Mouse (Mus musculus) right cerebral cortex, postnatal 36 days (tissue): ENCODE measurements around the gene Prss37.

Experiments used
- DNase-seq, 2 experiments: peaks; one replicate each; pipeline ENCODE4 v3.0.0; 2022; ENCODE audit warnings: low spot score in 2 of 2, mixed read lengths in 1 of 2

The Prss37 gene

GRCm38 (mm10) chr6:40519408-40519807 lies at the start of gene Prss37:
Gene Prss37, minus strand, starts transcription at chr6:40519508.
- DNase-seq: no peak

GRCm38 (mm10) chr6:40554950-40555349 lies 35.6 kb upstream of the Prss37 start, which contains the start of gene Olfr461:
Gene Olfr461, minus strand, starts transcription at chr6:40555050.
- no peak for DNase-seq

DNA sequence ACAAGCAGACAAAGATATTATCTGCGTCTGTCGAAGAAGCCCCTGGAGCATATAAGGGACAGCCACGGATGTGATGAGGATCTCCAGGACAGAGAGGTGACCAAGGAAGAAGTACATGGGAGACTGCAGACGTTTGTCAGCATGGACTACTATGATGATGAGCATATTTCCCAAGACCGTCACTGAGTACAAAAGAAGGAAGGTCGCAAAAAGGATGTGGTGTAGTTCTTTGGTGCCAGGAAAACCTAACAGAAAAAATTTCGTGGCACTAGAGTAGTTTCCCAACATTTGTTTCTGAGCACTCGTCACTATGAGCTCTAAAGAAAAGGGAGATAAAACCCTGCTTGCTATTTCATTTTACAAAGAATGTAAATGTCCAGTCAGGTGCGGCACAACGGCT lies 25.4 kb upstream of the Prss37 start:
- no peak for DNase-seq

DNA sequence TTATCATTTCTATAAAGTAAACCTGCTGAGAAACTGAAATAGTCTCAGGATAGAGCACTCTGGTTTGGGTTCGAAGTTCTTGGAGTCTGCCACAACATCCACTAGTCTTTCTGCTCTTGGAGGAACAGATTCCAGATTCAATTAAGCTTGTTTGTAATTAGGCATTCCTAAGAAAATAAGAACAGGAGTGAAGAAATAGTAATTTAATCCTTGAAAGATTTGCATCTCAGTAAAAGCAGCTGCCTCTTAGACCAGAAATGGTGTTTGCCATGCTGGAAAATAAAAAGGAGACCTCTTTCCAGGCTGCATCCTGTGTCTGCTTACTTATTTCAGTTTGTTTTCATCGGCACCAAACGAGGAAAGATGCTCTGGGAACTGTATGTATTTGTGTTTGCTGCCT lies 26.1 kb downstream of the Prss37 start, which contains the start of gene Tas2r108:
Tas2r108 (plus strand) TSS at position 301 of the 400 bp plus-strand sequence.
- DNase-seq: no peak

DNA sequence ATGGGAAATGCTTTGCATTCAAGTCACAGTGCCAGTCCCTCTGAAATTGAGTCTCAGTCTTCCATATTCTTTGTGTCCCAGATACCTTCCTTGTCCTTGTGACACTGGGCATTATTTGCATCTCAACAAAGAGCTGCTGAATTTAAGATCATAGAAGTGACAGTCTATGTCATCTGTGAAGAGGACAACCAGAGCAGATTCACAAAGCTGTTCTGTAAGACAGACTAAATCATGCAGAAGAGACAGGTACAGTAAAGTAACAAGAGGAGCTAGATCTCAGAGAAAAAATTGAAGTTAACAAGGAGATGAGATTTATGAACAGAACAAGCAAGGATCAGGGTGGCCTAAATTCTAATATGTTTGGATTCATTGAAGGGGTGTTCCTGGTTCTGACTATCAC lies 28.4 kb downstream of the Prss37 start, which contains the start of gene Tas2r137:
Tas2r137 (plus strand) TSS at position 301 of the 400 bp plus-strand sequence.
- DNase-seq: no peak

- peak in 1 of 2 experiments; percentile 10 for DNase-seq
These were observed 37.0 kb downstream of the Prss37 start for GRCm38 (mm10) chr6:40482318-40482717.

DNA sequence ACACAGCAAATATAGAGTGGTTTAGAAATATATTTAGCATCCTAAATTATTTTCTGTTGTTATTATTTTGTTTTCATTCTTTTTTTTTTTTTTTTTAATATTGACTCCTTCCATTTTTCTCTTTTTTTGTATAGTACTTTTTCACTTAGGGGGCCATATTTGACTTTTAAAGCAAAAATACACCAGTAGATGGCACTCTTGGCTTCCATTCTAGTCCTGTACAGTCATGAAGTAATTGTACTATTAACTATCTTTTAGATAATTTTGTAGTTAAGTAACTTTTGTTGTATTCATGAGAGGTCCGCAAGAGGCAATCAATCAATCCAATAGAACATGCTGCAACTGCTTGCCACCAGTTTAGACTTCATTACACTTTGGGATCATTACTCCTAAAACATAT lies 39.6 kb downstream of the Prss37 start:
- no peak for DNase-seq

- no peak for DNase-seq
These were observed 43.2 kb downstream of the Prss37 start for GRCm38 (mm10) chr6:40476132-40476531.

DNA sequence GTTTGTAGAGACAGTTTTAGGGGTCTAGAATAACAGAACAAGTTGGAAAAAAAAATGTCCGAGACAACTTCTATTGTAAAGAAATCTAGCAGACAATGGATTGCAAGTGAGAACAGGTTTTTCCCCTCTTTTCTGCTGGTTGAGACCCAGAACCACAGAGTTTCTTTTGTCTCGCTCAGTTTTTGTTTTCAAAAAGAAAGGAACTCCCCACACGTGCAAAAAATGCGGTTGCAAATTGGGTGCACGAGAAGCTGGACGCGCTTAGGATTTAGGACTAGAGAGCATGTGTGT lies 47.6 kb downstream of the Prss37 start:
- DNase-seq: no peak

GRCm38 (mm10) chr6:40470916-40471719 lies 48.2 kb downstream of the Prss37 start, which contains the start of gene Ssbp1:
Gene Ssbp1, plus strand, starts transcription at chr6:40471352.
- DNase-seq: peak; percentile 88 to 89

GRCm38 (mm10) chr6:40465710-40466109 lies 53.6 kb downstream of the Prss37 start:
- no peak for DNase-seq
